Mouse (Mus musculus): ENCODE results near the gene Pex10.
"Not testable (repeated sequence)": the region's sequence is repeated elsewhere in the genome, so short reads cannot be mapped to it uniquely, and the experiment has no call there.

The Pex10 gene

GRCm38 (mm10) chr4:155064474-155064873 is 2.3 kb upstream of the Pex10 start:
- no peak for DNase-seq (ENCODE audit: low spot score in 2 of 2)

- DNase-seq (ENCODE audit: low spot score in 2 of 2) = peak; percentile 92 to 96
Observed at GRCm38 (mm10) chr4:155065970-155066833, 614 bp upstream of the Pex10 start.

- no peak for DNase-seq (ENCODE audit: low spot score in 2 of 2)
Observed at GRCm38 (mm10) chr4:155068357-155068972, 1.6 kb downstream of the Pex10 start.

GRCm38 (mm10) chr4:155069191-155069590 is 2.4 kb downstream of the Pex10 start:
- DNase-seq (ENCODE audit: low spot score in 2 of 2) = peak in 1 of 2 experiments; percentile 28

- DNase-seq (ENCODE audit: low spot score in 2 of 2) = no peak
Observed at GRCm38 (mm10) chr4:155070199-155070598, 3.4 kb downstream of the Pex10 start.

- no peak for DNase-seq (ENCODE audit: low spot score in 2 of 2)
Observed at GRCm38 (mm10) chr4:155070921-155071320, 4.1 kb downstream of the Pex10 start.

GRCm38 (mm10) chr4:155074418-155074817 is 7.6 kb downstream of the Pex10 start:
- no peak for DNase-seq (ENCODE audit: low spot score in 2 of 2)

- no peak for DNase-seq (ENCODE audit: low spot score in 2 of 2)
Observed at GRCm38 (mm10) chr4:155075137-155075536, 8.3 kb downstream of the Pex10 start.

- no peak for DNase-seq (ENCODE audit: low spot score in 2 of 2)
Observed at GRCm38 (mm10) chr4:155075813-155076212, 9.0 kb downstream of the Pex10 start.

GRCm38 (mm10) chr4:155076677-155077076 is 9.9 kb downstream of the Pex10 start:
- no peak for DNase-seq (ENCODE audit: low spot score in 2 of 2)

- DNase-seq (ENCODE audit: low spot score in 2 of 2) = not testable (repeated sequence)
Observed at GRCm38 (mm10) chr4:155078808-155079207, 12.0 kb downstream of the Pex10 start.

- no peak for DNase-seq (ENCODE audit: low spot score in 2 of 2)
Observed at GRCm38 (mm10) chr4:155079666-155080065, 12.8 kb downstream of the Pex10 start.

- no peak for DNase-seq (ENCODE audit: low spot score in 2 of 2)
Observed at GRCm38 (mm10) chr4:155083553-155083952, 16.7 kb downstream of the Pex10 start.

- no peak for DNase-seq (ENCODE audit: low spot score in 2 of 2)
Observed at GRCm38 (mm10) chr4:155084351-155084750, 17.5 kb downstream of the Pex10 start.

- no peak for DNase-seq (ENCODE audit: low spot score in 2 of 2)
Observed at GRCm38 (mm10) chr4:155085206-155086107, 18.6 kb downstream of the Pex10 start.

- peak; percentile 100 for DNase-seq (ENCODE audit: low spot score in 2 of 2)
Observed at GRCm38 (mm10) chr4:155086108-155087024, 19.6 kb downstream of the Pex10 start, which contains the start of the genes Rer1 and Morn1. Gene Rer1, minus strand, starts transcription at chr4:155086382. Gene Morn1, plus strand, starts transcription at chr4:155086577.

GRCm38 (mm10) chr4:155089241-155089640 is 22.4 kb downstream of the Pex10 start:
- DNase-seq (ENCODE audit: low spot score in 2 of 2) = no peak

- DNase-seq (ENCODE audit: low spot score in 2 of 2) = no peak
Observed at GRCm38 (mm10) chr4:155090147-155090546, 23.3 kb downstream of the Pex10 start.

GRCm38 (mm10) chr4:155090688-155091449 is 24.1 kb downstream of the Pex10 start:
- no peak for DNase-seq (ENCODE audit: low spot score in 2 of 2)
